Mouse (Mus musculus) C2C12 (cell line): ENCODE measurements around the gene Cntn4.

ENCODE experiments used
- CEBPB ChIP-seq: IDR thresholded peaks from one replicate; pipeline ENCODE4 v1.6.1; 2011; ENCODE audit warnings: low read depth, mild to moderate bottlenecking, control low read depth, moderate library complexity
- CTCF ChIP-seq: IDR thresholded peaks from one replicate; pipeline ENCODE4 v1.5.1; 2011; ENCODE audit not compliant: control insufficient read depth, insufficient read depth, insufficient read length

DNA sequence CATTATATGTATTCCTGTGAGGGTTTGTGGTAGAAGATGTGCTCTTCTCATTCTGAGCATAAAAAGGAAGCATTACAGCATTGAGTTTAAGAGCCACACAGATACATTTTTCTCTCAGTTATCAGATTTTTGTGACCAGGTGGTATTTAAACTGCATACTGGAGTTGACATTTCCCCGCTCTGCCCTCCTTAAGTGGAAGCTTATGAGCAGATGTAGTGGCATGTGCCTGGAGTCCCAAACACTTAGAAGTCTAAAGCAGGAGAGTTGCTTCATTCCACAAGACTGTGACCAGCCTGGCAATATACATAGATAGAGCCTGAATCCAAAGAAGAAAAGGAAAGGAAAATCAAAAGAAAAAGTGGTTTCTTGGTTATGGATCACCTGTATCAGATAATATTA, 655.5 kb downstream of the Cntn4 start:
- no peak for TF ChIP-seq CTCF
- no peak for TF ChIP-seq CEBPB
